Mouse (Mus musculus) thymus, postnatal 10 days (tissue): Measurements from ENCODE around the gene Espn.

ENCODE experiments used
- DNase-seq, 2 experiments: peaks; one replicate each; pipeline ENCODE4 v3.0.0; 2021; ENCODE audit warnings: low spot score in 2 of 2

The Espn gene

DNA sequence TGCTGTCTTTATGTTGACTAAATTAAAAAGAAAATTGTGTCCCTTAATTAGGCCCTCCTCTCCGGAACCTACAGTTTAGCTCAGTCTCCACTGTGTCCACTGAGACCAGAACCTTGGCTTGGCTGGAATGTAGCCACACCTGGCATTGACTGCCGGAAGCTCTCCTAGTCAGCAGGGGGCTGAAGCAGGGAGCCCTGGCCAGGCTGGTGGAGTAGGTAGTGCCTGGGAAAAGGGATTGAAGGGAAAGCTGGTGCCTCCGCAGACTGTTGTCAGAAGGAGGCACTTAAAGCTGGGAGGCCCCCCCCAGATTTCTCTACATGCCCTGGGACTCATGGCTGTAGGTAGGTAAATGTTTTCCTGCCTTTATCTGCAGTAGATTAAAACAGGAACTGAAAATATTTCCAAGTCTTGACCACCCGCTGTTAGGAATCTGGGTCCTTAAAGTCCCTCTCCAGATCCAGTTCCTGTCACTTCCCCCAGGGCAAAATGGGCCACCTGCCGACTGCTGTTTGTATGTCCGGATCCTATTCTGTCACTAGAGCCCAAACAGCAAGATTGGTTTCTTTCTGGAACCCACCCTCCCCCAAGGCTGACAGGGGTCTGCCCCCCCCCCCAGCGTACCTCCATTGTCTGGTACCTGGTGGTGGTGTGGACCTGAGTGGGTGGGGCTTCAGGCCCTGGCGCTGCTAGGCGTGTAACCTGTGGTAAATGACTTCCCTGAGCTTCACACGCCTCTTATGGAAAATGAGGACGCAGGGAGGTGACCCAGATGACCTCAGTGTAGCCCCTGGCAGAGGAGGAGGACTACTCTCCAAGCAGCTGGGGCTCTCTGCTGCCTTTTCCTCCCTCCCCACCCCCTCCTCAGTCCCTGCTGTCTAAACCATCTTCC, 54.0 kb downstream of the Espn start:
- no peak for DNase-seq

DNA sequence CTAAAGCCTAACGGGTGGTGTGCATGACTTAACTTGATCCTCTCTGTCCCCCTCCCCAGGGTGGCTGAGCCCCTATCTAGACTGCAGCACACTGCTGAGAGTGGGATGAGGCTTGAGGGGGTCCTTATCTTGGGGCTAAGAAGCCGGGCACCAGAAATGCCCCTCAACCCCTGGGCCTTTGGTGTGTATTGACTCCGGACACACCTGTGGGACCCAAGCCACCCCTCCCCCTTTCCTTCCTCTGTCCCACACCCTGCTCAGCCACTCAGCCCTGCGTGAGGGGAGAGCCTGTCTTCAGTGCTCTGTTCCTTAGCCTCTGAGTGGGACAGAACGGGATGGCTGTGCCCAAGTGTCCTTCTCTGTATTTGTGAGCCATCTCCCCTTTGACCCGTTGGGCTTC, 55.2 kb downstream of the Espn start:
- no peak for DNase-seq

DNA sequence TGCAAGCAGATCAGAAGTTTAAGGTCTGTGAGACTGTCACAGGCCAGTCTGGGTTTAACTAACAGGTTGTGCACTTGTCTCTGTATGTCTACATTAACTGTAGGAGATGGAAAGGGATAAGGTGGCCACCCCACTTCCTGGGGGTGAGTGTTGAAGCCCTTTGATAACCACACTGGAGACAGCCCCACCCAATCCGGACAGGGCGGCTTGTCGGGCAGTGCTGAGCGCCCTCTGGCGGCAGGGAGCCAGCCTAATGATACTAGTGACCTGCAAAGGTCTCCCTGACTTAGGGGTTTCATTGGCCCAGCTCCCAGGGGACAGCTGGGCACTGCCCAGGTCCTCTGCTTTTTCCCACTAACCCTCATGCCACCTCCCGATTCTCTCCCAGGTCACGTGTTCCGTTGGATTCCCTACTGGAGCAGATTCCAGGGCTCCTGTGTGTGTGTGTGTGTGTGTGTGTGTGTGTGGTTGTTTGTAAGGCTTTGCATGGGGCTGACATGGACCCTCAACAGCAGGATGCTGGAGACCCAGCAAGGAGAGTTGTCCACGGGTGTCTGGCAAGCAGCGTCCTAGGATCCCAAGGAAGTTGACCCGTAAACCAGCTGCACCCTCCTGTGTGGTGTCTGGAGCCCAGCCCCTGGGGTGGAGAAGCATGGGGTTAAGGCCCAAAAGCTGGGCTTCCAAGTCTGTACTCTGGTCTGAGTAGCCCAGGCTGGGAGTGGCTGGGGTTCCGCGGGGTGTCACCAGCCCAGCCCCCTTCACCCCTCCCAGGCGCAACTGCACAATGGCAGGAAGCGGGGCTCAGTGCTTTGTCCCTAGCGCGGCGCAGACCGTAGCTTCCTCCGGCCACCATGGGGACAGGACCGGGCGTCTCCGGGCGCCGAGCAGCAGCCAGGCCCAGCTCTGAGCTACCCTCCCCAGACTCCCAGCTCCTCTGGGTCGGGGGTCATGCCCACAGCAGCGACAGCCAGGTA, 55.9 kb downstream of the Espn start:
- peak; percentile 51 to 78 for DNase-seq

DNA sequence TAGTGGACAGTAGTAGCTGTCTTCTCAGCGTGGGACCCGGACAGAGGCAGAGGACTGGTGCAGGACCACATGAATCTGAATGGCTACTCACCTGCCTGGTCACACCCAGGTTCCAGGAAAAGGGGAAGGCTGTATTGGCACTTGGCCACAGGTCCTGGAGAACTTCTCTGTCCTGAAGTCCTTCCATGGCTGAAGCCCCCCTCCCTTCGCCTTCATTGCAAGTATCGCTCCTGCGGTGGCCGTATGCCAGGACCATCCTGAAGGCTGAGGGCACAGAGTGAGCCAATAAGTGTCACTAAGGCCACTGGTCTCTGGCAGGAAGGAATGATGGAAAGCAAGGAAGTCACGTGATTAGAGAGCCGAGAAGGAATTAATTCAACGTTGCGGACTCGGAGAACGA, 57.9 kb downstream of the Espn start:
- no peak for DNase-seq

DNA sequence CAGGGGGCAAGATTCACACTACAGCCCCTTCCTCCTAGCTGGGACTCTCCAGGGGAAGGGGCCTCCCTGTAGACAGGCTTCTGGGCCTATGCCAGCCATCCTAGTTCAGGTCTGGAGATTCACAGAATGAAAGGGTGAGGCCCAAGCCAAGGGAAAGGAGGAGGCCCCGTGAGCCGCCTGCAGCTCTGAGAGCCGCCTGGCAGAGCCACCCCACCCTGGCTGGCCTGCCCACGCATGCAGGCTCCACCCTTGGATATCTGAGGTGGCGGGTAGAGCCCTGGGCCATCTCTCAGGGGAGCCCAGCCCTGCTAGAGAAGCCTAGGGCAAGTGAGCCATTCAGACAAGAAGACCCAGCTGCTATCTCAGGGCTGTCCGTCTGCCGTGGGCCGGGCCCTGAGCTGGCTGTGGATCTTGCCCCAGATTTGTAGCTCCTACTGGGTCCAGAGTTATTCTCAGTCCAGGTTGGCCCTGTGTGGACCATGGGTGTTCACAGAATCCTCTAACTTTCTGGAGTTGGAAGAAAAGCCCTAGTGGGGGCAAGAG, 59.3 kb downstream of the Espn start:
- DNase-seq, result no peak

DNA sequence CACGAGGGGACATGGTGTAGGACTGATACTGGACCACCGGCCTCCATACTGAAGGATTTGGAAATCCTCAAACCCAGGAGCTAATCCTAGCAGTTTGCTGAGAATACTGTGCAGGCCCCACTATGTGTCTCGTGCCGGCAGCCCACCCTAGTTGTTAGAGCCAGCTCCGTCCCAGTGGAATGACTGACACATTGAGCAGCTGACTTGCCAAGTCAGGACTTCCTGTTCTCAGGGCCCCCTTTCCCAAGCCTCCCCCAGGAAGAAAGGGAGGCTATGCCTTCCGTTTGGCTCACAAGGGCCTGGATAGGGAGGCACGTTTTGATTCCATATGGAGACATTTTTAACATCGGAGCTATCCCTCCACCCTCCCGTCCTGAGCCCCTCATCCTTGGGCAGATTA, 62.0 kb downstream of the Espn start:
- no peak for DNase-seq

DNA sequence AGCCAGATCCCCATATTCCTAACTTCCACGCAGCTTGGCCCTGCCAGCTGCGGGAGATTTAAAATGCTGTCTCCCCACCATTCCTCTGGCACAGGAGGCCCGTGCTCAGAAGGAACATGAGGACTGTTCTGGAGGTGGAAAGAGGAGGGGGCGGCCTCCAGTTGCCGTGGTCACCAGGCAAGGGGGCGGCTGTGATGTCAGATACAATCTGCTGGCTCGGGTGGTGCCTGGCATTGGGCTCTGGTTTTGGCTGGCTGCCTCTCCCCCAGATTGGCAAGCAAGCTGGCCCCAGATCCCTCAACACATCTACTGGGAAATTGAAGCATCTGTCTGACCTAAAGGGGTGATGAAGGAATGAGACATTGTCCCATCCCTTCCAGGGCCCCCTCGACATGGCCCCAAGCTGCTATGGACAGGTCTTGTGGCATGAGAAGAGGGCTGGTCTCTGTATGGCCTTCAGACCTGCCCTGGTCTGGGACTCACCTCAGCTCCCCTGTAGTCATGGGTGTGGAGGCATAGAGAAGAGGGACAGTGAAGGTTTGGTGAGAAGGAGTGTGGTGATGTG, 63.5 kb downstream of the Espn start:
- DNase-seq, result no peak

DNA sequence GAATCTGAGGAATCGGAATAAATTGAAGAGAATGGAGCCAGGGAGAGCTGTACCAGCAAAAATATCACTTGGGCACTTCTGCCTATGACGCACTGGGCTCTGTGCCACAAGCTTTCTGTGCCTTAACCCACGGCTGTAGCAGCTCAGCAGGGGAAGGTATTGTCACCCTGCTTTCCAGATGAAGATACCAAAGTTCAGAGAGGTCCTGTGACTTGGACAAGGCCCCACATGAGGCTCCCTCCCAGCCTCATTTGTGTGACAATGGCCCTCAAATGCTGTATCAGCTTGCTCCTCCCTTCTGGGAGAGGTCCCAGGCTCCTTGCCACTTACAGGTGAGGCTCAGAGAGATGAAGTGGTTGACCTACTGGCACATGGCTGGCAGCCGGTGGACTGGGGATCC, 64.0 kb downstream of the Espn start:
- no peak for DNase-seq

DNA sequence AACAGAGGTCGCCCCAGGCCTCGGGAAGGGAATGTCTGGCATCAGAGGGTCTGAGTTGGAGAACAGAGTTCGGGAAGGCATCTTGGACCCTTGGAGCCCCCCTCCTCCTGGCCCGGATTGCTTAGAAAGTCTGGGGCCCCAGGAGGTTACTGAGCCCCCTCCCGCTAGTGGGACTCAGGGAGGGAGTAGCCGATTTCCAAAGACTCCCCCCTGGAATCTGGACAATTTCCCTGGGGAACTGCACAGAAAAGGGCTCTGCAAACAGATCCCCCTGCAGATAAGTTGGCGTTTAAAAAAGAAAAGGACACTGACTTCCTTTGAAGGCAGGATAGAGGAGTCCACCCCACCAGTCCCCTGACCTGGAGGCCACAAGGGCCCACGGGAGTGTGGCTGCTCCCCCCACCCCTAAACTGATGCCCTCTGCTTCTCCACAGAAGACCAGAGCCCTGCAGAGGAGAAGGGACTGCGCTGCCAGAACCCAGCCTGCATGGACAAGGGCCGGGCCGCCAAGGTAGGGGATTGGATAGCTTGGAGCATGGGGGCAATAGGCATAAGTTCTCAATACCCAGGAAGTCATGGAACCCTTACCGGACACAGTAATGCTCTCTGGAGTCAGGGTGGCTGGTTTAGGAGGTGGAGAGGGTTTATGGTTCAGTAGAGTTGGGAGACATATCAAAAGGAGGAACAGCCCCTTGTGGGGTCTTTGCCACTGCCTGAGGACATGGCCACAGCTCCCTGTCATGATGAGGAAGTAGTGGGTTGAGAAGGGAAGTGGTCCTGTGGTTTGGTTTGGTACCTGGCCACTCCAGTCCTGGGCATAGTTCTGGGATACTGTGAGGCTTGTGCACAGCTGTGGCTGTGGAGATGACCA, 64.7 kb downstream of the Espn start:
- DNase-seq, result no peak

DNA sequence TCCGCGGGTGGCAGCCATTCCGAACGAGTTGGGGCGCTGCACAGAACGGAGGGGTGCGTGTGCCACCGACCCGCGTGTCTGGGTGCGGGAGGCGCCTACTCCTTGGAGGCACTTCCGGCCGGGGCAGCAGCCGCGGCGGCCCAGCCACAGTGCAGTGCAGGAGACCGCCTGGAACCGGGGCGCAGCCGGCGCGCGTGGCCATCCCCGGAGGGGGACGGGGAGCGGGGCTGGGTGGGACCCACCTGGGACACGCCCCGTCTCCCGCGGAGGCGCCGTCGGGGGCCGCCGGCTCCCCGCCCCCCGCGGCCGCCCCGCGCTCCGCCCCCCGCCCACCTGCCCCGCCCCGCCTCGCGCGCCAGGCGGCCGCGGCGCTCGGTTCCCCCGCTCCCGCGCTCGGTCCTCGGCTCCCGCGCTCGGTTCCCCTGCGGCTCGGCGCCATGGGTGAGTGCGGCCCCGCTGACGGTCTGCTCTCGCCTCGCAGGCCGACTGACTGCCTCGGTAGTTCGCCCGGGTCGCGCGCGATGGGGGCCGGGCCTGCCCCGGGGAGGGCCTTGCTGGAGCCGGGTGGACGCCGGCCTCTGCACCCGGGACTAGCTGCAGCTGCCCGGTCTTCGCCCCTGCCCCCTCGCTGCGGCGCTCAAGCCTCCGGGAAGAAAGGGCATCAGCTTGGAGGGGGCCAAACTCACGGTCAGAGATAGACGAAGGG, 65.5 kb downstream of the Espn start:
- peak; percentile 54 to 65 for DNase-seq

DNA sequence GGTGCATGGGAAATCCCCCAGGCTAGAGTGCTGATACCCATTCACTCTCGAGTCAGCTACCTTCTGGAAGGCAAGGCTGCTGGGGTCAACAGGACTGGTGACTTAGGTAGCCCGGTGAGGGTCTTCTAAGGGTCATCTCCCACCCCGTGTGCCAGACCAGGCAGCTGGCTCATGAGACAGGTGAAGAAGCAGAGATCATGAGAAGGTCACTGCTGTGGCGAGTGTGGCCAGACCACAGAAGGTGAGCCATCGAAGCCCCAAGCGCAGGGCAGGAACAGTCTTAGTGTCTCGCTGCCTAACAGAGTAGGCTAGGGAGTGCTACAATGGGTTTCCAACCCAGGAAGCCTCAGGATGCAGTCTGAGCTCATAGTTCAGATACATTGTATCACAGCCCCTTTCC, 67.6 kb downstream of the Espn start:
- DNase-seq, result no peak

DNA sequence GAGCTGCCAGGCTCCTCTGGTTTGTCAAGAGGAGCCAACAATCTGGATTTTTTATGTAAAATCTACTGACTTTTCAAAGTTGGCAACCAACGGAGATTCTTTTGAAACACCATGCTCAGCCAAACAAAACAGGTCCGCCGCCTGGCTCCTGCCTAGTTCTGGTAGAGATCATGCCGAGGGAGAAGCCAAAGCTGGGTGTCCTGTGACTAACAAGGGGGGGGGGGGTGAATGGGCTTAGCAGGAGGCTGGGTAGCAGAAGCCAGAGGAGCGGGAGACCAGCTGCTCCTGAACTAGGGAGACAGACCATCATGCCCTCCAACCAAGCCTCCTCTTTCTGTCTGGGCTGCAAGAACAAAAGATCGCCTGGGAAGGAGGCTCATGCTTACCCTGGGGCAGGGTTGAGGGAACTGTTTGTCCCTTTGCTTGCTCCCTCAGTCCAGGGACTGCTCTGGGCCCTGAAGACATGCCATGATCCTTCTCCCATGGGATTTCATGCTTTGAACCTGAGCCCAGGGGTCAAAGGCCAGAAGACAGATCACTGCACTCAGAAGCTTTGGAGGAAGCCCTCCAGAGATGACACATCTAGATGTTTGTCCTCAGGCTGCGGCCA, 68.5 kb downstream of the Espn start:
- DNase-seq, result no peak

DNA sequence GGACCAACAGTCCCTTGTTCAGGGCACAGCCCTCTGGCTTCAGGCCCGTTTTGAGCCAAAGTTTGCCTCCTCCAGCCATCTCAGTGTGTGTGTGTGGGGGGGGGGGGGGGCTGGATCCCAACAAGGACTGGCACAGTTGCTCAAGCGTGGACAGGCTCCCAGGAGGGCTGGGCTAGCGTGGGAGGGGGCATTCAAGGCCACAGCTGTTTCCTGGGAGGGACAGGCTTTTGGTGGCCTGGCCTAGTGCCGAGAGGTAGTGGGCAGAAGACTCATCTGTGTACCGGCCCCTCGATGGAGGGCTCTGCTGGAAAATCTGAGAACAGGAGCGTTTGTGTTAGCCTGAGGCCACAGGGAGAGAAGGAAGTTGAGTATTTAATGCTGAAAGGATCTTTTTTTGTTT, 72.2 kb downstream of the Espn start:
- no peak for DNase-seq

DNA sequence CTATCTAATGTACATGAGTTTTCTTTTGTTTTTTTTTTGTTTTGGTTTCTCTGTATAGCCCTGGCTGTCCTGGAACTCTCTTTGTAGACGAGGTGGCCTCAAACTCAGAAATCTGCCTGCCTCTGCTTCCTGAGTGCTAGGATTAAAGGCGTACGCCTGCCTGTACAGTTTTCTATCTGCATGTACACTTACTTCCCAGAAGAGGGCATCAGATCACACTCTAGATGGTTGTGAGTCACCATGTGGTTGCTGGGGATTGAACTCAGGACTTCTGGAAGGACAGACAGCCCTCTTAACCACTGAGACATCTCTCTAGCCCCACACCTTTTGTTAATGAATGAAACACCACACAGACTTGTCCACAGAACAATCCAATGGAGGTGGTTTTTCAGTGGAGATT, 72.9 kb downstream of the Espn start:
- no peak for DNase-seq

DNA sequence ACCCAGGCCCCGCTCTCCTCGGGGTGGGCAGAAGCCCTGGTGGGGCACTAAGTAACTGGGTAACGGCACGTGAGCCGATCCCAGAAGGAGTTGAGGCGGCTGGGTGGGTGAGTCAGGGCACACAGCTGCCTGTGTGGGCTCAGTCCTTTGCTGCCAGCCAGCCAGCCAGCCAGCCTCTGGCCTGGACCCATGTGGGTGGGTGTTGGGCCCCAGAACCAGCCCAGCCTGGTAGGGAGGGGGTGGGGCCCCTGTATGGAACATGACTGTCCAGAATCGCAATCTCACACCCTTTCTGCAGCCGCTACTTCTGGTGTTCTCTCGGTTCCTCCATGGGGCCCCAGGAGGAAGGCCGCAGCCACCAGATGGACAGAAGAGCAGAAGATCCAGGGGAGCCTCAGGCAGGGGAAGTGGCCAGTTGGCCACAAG, 74.1 kb downstream of the Espn start:
- DNase-seq, result no peak

DNA sequence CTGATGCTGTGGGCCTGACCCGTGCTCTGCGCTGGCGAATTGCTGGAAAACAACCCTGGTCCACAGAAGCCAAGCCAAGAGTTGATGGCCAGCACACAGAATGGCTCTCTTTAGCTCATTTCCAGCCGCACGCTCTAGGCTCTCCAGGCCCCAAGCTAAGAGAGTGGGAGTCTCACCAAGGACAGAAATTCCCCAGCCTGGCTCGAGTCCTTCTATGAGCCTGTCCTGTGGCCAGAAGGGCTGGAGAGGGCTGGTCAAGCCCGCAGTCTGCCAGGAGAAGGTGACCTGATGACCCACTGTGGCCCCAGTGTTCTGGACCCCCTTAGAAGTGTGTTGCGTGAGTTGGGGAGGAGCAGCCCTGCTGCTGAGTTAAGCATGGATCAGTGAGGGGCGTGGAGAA, 75.0 kb downstream of the Espn start:
- DNase-seq, result no peak

DNA sequence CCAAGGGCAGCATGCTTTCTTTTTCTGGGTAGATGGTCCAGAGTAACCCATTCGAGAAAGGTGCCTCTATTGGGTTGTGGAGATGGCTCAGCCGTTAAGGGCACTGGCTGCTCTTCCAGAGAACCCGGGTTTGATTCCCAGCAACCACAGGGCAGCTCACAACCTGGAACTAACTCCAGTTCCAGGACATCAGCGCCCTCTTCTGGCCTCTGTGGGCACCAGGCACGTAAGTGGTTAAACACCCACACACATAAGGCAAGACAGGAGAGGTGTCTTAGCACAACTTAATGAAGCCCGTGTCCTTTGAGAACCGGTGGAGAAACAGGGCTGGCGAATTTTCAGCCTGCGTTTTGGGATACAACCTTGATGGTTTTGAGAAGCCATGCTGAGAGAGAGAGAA, 77.6 kb downstream of the Espn start:
- no peak for DNase-seq

DNA sequence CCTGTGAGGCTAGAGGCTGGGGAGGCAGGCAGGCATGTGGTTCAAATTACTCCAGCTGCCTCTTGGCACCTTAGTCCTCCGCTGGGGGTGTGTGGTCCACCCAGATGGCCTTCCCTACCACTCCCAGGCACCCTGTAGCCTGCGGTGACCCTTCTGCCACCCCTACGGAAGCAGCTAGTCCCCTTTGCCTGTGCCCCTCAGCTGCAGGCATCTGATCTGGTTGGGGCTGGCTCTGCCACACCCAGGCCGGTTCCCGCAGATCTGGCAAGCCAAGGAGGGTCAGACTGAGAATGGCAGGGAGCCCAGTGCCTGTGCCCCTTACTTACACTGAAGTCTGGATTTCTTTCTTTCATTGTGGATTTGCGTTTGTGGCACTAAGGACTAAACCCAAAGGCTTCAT, 78.5 kb downstream of the Espn start:
- DNase-seq, result no peak

DNA sequence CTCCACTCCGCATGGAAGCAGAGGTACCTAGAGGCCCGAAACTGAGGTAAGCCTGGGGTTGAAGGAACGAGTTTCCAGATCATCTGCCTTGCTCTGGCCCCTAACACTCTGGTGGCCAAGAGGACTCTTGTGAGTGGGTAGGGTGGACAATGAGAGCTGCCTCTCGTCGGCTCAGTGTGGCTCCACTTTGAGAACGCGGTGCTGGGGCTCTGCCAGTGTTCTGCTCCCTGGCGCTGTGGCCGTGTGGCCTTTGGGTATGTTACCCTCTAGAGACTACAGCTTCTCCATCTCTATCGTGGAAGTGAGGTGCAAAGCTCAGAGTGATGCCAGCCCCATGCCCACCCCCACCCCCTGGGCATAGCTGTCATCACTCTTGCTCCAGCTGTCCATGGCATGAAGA, 79.5 kb downstream of the Espn start:
- DNase-seq, result no peak

DNA sequence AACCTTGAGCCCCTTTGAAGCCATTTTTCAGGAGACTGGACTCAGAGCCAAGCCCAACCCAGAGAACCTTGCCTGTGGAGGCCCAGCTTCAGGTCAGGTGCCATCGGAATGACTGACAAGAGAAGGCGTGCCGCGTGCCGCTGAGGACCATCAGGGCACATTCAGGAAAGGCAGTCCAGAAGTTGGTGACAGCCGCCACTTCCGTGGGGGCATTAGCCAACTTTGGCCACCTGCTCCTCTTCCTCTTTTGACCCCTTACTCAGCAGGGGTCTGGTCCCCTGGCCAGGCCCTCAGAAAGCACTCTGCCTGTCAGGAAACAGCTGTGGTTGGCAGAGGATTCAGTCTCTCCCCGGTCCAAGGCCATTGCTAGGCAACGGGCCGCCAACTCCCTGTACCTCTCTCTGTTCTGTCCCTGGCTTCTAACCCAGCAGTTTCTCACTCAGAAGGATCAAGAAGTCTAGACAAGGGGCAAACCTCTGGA, 80.0 kb downstream of the Espn start, which contains the start of gene Plekhg5:
TSS of gene Plekhg5 (plus strand) at position 378 of the 481 bp plus-strand sequence.
- DNase-seq, result no peak
